Mouse (Mus musculus) liver, embryonic 11.5 days (tissue): ENCODE measurements around the gene Tusc2. TPM values are rescaled to one million over a fixed set of nuclear protein-coding genes. Genes with fewer than 3 reads are reported as not detected.
"Not testable (repeated sequence)": the region's sequence is repeated elsewhere in the genome, so short reads cannot be mapped to it uniquely, and the experiment has no call there.

ENCODE experiments used
- ATAC-seq: fragments of 200-750 bp; cut with Nextera tagmentation; replicated peaks from 2 replicates; pipeline ENCODE4 v1.8.0; 2017; ENCODE audit warnings: moderate number of reproducible peaks, mild to moderate bottlenecking, moderate TSS enrichment, moderate library complexity; ENCODE audit not compliant: low FRiP score
- DNase-seq: peaks from one replicate; pipeline ENCODE4 v3.0.0-alpha.2; 2017; ENCODE audit warnings: low spot score
- H3K27ac ChIP-seq: fragments of 300-500 bp; sonication (generic); 2 replicates; pipeline ENCODE4 v1.5.1; 2014; ENCODE audit warnings: mild to moderate bottlenecking, low read depth, low read length, control low read depth
- H3K27me3 ChIP-seq: fragments of 300-500 bp; sonication (generic); replicated peaks from 2 replicates; pipeline ENCODE4 v1.6.1; 2014; ENCODE audit warnings: low read length, mixed read lengths; ENCODE audit not compliant: control insufficient read depth, insufficient read depth
- H3K36me3 ChIP-seq: fragments of 300-500 bp; sonication (generic); 2 replicates; pipeline ENCODE4 v1.6.1; 2014; ENCODE audit warnings: mild to moderate bottlenecking, low read length, moderate library complexity, mixed read lengths; ENCODE audit not compliant: control insufficient read depth, insufficient read depth
- H3K4me1 ChIP-seq: fragments of 300-500 bp; sonication (generic); replicated peaks from 2 replicates; pipeline ENCODE4 v1.6.1; 2014; ENCODE audit warnings: low read length, mixed read lengths; ENCODE audit not compliant: control insufficient read depth, insufficient read depth
- H3K4me2 ChIP-seq: fragments of 300-500 bp; sonication (generic); 2 replicates; pipeline ENCODE4 v1.6.1; 2014; ENCODE audit warnings: mild to moderate bottlenecking, control low read depth, moderate library complexity
- H3K4me3 ChIP-seq: fragments of 300-500 bp; sonication (generic); 2 replicates; pipeline ENCODE4 v1.5.1; 2014; ENCODE audit warnings: low read depth, low read length, control low read depth
- H3K9ac ChIP-seq: fragments of 300-500 bp; sonication (generic); 2 replicates; pipeline ENCODE4 v1.6.1; 2014; ENCODE audit warnings: low read depth, low read length, control low read depth
- H3K9me3 ChIP-seq: fragments of 300-500 bp; sonication (generic); 2 replicates; pipeline ENCODE4 v1.6.1; 2016; ENCODE audit warnings: low read length, inconsistent platforms, mixed read lengths; ENCODE audit not compliant: control insufficient read depth
- WGBS: fragments of 180-500 bp; shearing (Covaris S2); extraction: QIAGEN DNeasy Blood & Tissue Kit; methylation state at CpG from one replicate; pipeline ENCODE4 v1.1.7; 2014; 5-methylcytosine and 5-hydroxymethylcytosine counted together
- polyA plus RNA-seq: library from polyadenylated mRNA; unstranded; fragments of >200 nt; fragmentation: Nextera tagmentation; extraction: Ambion mirVana; gene quantifications from 2 replicates; pipeline ENCODE4 v1.2.1, GENCODE M21; 2014

Tusc2 gene
- polyA plus RNA-seq, 1 experiment from 2014 or later = 62.7 TPM

GRCm38 (mm10) chr9:107569270-107569669 lies 6.2 kb downstream of the Tusc2 start:
- Histone ChIP-seq H3K4me3 (peak overlapping the region; percentile 80), H3K36me3 (peaks cover 31% of the 10 kb centered on the region), H3K4me1 (peaks cover 56% of the 10 kb centered on the region), H3K9me3 (no peaks in the 10 kb centered on the region), H3K27ac (peak overlapping the region; percentile 80), H3K27me3 (no peaks in the 10 kb centered on the region), H3K9ac (peak overlapping the region; percentile 84), H3K4me2 (peak overlapping the region; percentile 78)
- ATAC-seq = peak; percentile 21
- DNase-seq = no peak
- 0% methylated on average over 23 of the region's 23 CpGs for WGBS

- Histone ChIP-seq H3K4me3 (peak overlapping the region; percentile 80), H3K9me3 (no peaks in the 10 kb centered on the region), H3K27ac (peak overlapping the region; percentile 80), H3K36me3 (peaks cover 29% of the 10 kb centered on the region), H3K4me1 (peaks cover 51% of the 10 kb centered on the region), H3K27me3 (no peaks in the 10 kb centered on the region), H3K4me2 (peak overlapping the region; percentile 78), H3K9ac (peak overlapping the region; percentile 84)
- WGBS = 57% methylated on average over 13 of the region's 13 CpGs
- no peak for ATAC-seq
- DNase-seq = no peak
Measured at GRCm38 (mm10) chr9:107570016-107570415, 7.0 kb downstream of the Tusc2 start.

GRCm38 (mm10) chr9:107570845-107571244 lies 7.8 kb downstream of the Tusc2 start:
- peak overlapping the region; percentile 84 for H3K9ac ChIP-seq
- peak overlapping the region; percentile 80 for H3K27ac ChIP-seq
- H3K4me1 ChIP-seq = peaks cover 52% of the 10 kb centered on the region
- no peaks in the 10 kb centered on the region for H3K9me3 ChIP-seq
- no peaks in the 10 kb centered on the region for H3K27me3 ChIP-seq
- DNase-seq (no peak), ATAC-seq (peak; percentile 64)
- H3K4me2 ChIP-seq = peak overlapping the region; percentile 78
- H3K36me3 ChIP-seq = peaks cover 25% of the 10 kb centered on the region
- H3K4me3 ChIP-seq = peak overlapping the region; percentile 80
- 59% methylated on average over 21 of the region's 21 CpGs for WGBS

GRCm38 (mm10) chr9:107571534-107572326 lies 8.7 kb downstream of the Tusc2 start:
- no peak for DNase-seq
- Histone ChIP-seq H3K9ac (peak overlapping the region; percentile 84; the same call in 1 of the 2 replicates), H3K4me1 (peaks cover 52% of the 10 kb centered on the region), H3K27ac (peak overlapping the region; percentile 52), H3K27me3 (no peaks in the 10 kb centered on the region), H3K9me3 (no peaks in the 10 kb centered on the region), H3K4me3 (peak overlapping the region; percentile 80), H3K36me3 (peaks cover 25% of the 10 kb centered on the region), H3K4me2 (peak overlapping the region; percentile 78)
- ATAC-seq = no peak; the same call in 1 of the 2 replicates
- WGBS = 85% methylated on average over 22 of the region's 22 CpGs

GRCm38 (mm10) chr9:107572327-107572662 lies 9.2 kb downstream of the Tusc2 start:
- ATAC-seq (no peak), DNase-seq (no peak)
- no peaks in the 10 kb centered on the region for H3K9me3 ChIP-seq
- no peak overlapping the region for H3K9ac ChIP-seq
- peaks cover 53% of the 10 kb centered on the region for H3K4me1 ChIP-seq
- peaks cover 25% of the 10 kb centered on the region for H3K36me3 ChIP-seq
- 95% methylated on average over 2 of the region's 2 CpGs for WGBS
- H3K27me3 ChIP-seq = no peaks in the 10 kb centered on the region
- peak overlapping the region; percentile 52 for H3K27ac ChIP-seq
- H3K4me3 ChIP-seq = peak overlapping the region; percentile 80; the same call in 1 of the 2 replicates
- H3K4me2 ChIP-seq = peak overlapping the region; percentile 78

GRCm38 (mm10) chr9:107573774-107574173 lies 10.7 kb downstream of the Tusc2 start:
- not testable (repeated sequence) for H3K9ac ChIP-seq, H3K4me3 ChIP-seq, H3K27me3 ChIP-seq, H3K9me3 ChIP-seq, H3K27ac ChIP-seq, DNase-seq, H3K4me2 ChIP-seq, ATAC-seq
- H3K4me1 ChIP-seq = peaks cover 48% of the 10 kb centered on the region
- 78% methylated on average over 6 of the region's 6 CpGs for WGBS
- H3K36me3 ChIP-seq = peaks cover 25% of the 10 kb centered on the region

GRCm38 (mm10) chr9:107575579-107576356 lies 12.7 kb downstream of the Tusc2 start:
- Histone ChIP-seq H3K27ac (peak overlapping the region; percentile 74), H3K9ac (no peak overlapping the region; the same call in 1 of the 2 replicates)
- WGBS = 78% methylated on average over 14 of the region's 14 CpGs

GRCm38 (mm10) chr9:107576357-107577107 lies 13.5 kb downstream of the Tusc2 start, which contains the start of gene Hyal1:
Gene Hyal1 (plus strand): TSS chr9:107576927.
- Histone ChIP-seq H3K4me3 (peak within 1 kb of the TSS; percentile 51), H3K9ac (peak within 1 kb of the TSS; percentile 71), H3K9me3 (no peaks in the 10 kb centered on the region), H3K36me3 (peaks cover 21% of the 10 kb centered on the region), H3K27ac (peak within 1 kb of the TSS; percentile 74), H3K4me1 (peaks cover 32% of the 10 kb centered on the region), H3K27me3 (no peaks in the 10 kb centered on the region), H3K4me2 (peak within 1 kb of the TSS; percentile 88)
- ATAC-seq = peak; percentile 78
- peak; percentile 84 for DNase-seq
- 30% methylated on average over 16 of the region's 16 CpGs for WGBS

More at GRCm38 (mm10) chr9:107575579-107576356, 12.7 kb downstream of the Tusc2 start:
- DNase-seq (no peak), ATAC-seq (no peak)
- peaks cover 40% of the 10 kb centered on the region for H3K4me1 ChIP-seq
- H3K4me3 ChIP-seq = no peak overlapping the region
- H3K36me3 ChIP-seq = peaks cover 25% of the 10 kb centered on the region
- no peaks in the 10 kb centered on the region for H3K9me3 ChIP-seq
- H3K27me3 ChIP-seq = no peaks in the 10 kb centered on the region
- peak overlapping the region; percentile 88; the same call in 1 of the 2 replicates for H3K4me2 ChIP-seq
